Mouse (Mus musculus) liver, embryonic 15.5 days (tissue): ENCODE measurements around the gene Ebf1. TPM values are rescaled to one million over a fixed set of nuclear protein-coding genes. Genes with fewer than 3 reads are reported as not detected.

Experiments
- ATAC-seq: fragments of 200-750 bp; cut with Nextera tagmentation; 2 replicates; pipeline ENCODE4 v1.8.0; 2017; ENCODE audit warnings: moderate number of reproducible peaks, mild to moderate bottlenecking, moderate library complexity; ENCODE audit not compliant: insufficient read depth
- H3K27ac ChIP-seq: fragments of 300-500 bp; sonication (generic); replicated peaks from 2 replicates; pipeline ENCODE4 v1.5.1; 2015; ENCODE audit warnings: mild to moderate bottlenecking, inconsistent platforms
- H3K27me3 ChIP-seq: fragments of 300-500 bp; sonication (generic); 2 replicates; pipeline ENCODE4 v1.6.1; 2015; ENCODE audit warnings: mild to moderate bottlenecking, inconsistent platforms
- H3K36me3 ChIP-seq: fragments of 300-500 bp; sonication (generic); replicated peaks from 2 replicates; pipeline ENCODE4 v1.6.1; 2015; ENCODE audit warnings: moderate library complexity, mild to moderate bottlenecking, inconsistent platforms
- H3K4me1 ChIP-seq: fragments of 300-500 bp; sonication (generic); replicated peaks from 2 replicates; pipeline ENCODE4 v1.6.1; 2015; ENCODE audit warnings: inconsistent platforms
- H3K4me2 ChIP-seq: fragments of 300-500 bp; sonication (generic); 2 replicates; pipeline ENCODE4 v1.6.1; 2015; ENCODE audit warnings: moderate library complexity, mild to moderate bottlenecking, inconsistent platforms
- H3K4me3 ChIP-seq: fragments of 300-500 bp; sonication (generic); replicated peaks from 2 replicates; pipeline ENCODE4 v1.5.1; 2015; ENCODE audit warnings: mild to moderate bottlenecking, inconsistent platforms
- H3K9ac ChIP-seq: fragments of 300-500 bp; sonication (generic); 2 replicates; pipeline ENCODE4 v1.6.1; 2015; ENCODE audit warnings: moderate library complexity, mild to moderate bottlenecking, inconsistent platforms
- H3K9me3 ChIP-seq: fragments of 300-500 bp; sonication (generic); replicated peaks from 2 replicates; pipeline ENCODE4 v1.6.1; 2016; ENCODE audit warnings: inconsistent platforms
- WGBS: fragments of 180-500 bp; shearing (Covaris S2); methylation state at CpG from one replicate; pipeline ENCODE4 v1.1.7; 2015; ENCODE audit warnings: mixed read lengths; ENCODE audit not compliant: insufficient replicate concordance; 5-methylcytosine and 5-hydroxymethylcytosine counted together
- polyA plus RNA-seq: library from polyadenylated mRNA; unstranded; fragments of >200 nt; fragmentation: Nextera tagmentation; extraction: Ambion mirVana; gene quantifications from 2 replicates; pipeline ENCODE4 v1.2.1, GENCODE M21; 2015

Gene Ebf1
- polyA plus RNA-seq, 1 experiment from 2014 or later: 1.2 TPM

DNA sequence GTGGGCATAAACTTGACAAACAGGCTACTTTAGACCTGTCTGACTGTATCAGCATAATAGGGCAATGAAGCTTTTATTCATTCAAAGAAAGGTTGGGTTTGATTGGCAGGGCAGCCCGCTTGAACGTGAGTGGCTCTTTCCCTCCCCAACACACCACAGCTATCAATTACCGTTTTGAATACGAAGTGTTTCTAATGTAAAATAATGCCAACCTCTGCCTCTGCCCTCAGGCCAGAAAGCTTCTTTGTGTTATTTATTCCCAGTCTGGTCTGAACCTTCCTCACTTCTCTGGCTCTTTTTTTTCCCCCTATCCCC lies 215.8 kb downstream of the Ebf1 start:
- no peak overlapping the region for H3K9ac ChIP-seq
- WGBS: 22% methylated on average over 4 of the region's 4 CpGs
- no peaks in the 10 kb centered on the region for H3K4me1 ChIP-seq
- H3K9me3 ChIP-seq: no peaks in the 10 kb centered on the region
- H3K4me3 ChIP-seq: no peak overlapping the region
- ATAC-seq: no peak
- H3K36me3 ChIP-seq: no peaks in the 10 kb centered on the region
- H3K4me2 ChIP-seq: no peak overlapping the region
- peaks cover 20% of the 10 kb centered on the region for H3K27me3 ChIP-seq
- no peak overlapping the region for H3K27ac ChIP-seq

DNA sequence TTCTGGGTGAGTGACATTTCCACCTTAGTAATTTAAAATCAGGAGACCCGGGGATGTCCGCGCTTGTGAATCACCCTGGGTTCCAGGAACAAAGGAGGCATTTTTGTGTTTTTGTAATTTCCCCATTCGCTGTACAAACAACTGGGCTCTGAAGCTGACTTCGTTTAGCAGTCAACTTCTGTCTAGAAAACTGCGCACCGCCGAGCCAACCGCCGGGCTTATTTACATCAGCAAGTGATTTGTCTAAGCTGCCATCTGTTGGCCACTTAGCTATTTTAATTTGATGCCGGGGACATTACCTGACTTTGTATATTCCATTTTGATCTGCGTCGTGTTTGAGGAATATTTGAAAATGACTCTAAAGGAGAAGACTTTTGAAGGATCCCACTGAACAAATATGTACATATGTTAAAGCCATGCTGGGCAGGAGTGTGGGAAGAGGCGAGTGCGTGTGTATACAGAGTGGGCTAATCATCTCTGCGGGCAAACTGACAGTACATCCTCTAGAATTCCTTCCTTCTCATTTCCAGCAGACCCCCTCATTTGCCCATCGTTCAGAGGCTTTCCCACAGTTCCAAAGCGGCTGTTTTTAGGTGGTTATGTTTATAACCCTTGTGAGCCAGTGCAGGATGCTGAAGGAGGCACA lies 216.4 kb downstream of the Ebf1 start:
- H3K27me3 ChIP-seq: peaks cover 20% of the 10 kb centered on the region
- H3K9me3 ChIP-seq: no peaks in the 10 kb centered on the region
- H3K27ac ChIP-seq: no peak overlapping the region
- H3K4me3 ChIP-seq: no peak overlapping the region
- no peaks in the 10 kb centered on the region for H3K4me1 ChIP-seq
- H3K9ac ChIP-seq: no peak overlapping the region
- WGBS: 41% methylated on average over 18 of the region's 18 CpGs
- no peak overlapping the region for H3K4me2 ChIP-seq
- no peaks in the 10 kb centered on the region for H3K36me3 ChIP-seq
- no peak for ATAC-seq

DNA sequence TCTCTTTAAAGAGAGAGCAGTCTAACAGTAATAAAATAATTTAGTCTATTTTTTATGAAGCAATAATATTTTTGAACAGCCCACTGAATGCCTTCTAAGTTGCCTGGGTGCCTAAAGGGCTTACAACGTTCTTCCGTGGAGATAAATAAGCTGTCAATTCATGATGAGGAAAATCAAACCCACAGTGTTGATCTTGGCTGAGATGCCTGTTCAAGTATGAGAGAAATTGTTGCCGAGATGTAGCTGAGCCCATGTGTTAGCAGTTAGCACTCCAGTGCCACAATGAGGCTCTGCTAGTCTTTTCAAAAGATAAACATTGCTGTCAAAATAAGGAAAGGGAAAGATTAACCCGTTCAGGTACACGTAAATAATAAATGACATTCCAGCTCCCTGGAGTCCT lies 218.0 kb downstream of the Ebf1 start:
- H3K9me3 ChIP-seq: no peaks in the 10 kb centered on the region
- no peak overlapping the region for H3K27ac ChIP-seq
- no peak for ATAC-seq
- no peak overlapping the region for H3K4me3 ChIP-seq
- no peak overlapping the region for H3K4me2 ChIP-seq
- H3K9ac ChIP-seq: no peak overlapping the region
- no peaks in the 10 kb centered on the region for H3K4me1 ChIP-seq
- peaks cover 20% of the 10 kb centered on the region for H3K27me3 ChIP-seq
- 49% methylated on average over 5 of the region's 5 CpGs for WGBS
- no peaks in the 10 kb centered on the region for H3K36me3 ChIP-seq

DNA sequence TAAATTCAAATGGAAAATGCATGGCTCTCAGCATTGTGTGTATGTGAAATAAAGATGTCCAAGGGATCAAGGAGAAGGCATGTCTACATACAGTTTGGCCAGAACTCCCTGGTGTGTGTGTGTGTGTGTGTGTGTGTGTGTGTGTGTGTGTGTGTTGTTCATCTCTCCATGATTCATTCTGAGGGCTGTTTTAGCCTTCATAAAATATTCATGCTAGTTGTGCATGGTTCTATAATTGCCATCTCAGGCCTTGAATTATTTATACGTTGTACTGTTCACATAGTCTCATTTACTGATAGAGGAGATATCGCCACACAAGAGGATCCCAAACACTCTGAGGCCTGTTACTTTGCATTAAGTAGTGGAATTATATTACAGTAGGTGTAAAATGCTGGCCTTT lies 220.5 kb downstream of the Ebf1 start:
- no peaks in the 10 kb centered on the region for H3K9me3 ChIP-seq
- peaks cover 12% of the 10 kb centered on the region for H3K27me3 ChIP-seq
- H3K4me3 ChIP-seq: no peak overlapping the region
- no peak for ATAC-seq
- no peak overlapping the region for H3K9ac ChIP-seq
- H3K4me1 ChIP-seq: no peaks in the 10 kb centered on the region
- H3K4me2 ChIP-seq: no peak overlapping the region
- 67% methylated on average over 2 of the region's 2 CpGs for WGBS
- H3K36me3 ChIP-seq: no peaks in the 10 kb centered on the region
- no peak overlapping the region for H3K27ac ChIP-seq

DNA sequence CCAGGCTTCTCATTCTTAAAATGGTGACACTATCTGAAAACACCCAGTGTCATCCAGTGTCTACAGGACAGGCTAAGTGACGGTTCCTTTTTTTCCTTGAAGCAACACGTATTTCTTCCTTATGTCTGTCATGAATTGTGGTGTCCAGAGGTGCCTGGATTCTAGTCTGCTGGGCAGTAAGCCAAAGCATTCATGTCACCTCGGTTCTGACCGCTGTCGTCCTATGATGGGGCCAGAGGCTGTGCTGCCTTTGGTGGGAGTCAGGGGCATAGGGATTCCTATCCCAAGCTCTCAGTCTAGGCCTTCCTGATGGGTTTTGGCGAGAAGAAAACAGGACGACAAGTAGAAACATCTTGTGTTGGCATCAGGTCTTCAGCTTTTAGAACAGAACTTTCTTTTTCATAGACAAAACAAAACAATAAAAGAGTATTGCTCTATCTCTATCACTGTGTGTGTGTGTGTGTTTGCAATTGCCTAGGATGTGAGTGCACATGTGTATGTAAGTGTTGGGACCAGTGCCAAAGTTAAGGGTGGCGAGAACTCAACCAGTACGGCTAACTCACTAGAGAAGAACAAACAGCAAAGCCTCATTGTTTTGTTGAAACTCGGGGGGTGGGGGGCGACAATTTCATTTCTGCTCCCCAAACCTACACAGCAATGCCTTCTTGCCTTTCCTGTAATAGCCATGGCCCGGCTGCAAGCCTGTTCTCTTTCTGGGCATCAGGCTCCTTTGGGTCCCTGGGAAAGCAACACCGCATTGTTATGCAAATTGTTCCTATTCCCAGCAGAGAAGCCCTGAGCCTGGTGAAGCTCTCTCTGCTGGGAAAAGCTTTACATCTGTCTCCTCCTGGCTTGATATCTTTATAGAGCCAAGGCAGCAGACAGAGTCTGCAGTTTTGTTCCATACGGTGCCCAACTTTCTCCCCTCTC lies 224.3 kb downstream of the Ebf1 start:
- Histone ChIP-seq H3K36me3 (no peaks in the 10 kb centered on the region), H3K27ac (no peak overlapping the region), H3K9me3 (no peaks in the 10 kb centered on the region), H3K4me1 (no peaks in the 10 kb centered on the region), H3K4me3 (no peak overlapping the region), H3K4me2 (no peak overlapping the region), H3K27me3 (no peaks in the 10 kb centered on the region), H3K9ac (no peak overlapping the region)
- WGBS: 43% methylated on average over 14 of the region's 14 CpGs
- no peak for ATAC-seq

DNA sequence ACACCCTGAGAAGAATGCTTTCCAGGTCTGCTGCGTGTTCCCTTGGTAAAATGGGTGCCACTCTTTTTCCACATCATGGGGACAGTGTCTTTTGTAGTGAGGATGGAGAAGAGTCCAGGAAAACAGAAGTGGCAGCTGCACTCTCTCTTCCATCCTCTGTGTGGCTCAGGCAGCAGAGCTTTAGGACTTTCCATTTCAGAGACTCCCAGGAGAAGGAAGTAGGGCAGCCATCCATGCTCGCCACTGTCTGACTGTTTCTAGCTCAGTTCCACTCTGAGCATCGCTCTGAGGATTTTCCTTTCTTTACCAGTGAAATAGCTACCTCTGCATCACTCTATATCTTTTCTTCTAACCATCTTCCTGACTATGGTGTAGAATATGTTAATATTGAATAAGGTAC lies 234.8 kb downstream of the Ebf1 start:
- no peaks in the 10 kb centered on the region for H3K36me3 ChIP-seq
- H3K9ac ChIP-seq: no peak overlapping the region
- no peak overlapping the region for H3K4me2 ChIP-seq
- ATAC-seq: no peak
- no peaks in the 10 kb centered on the region for H3K4me1 ChIP-seq
- no peak overlapping the region for H3K4me3 ChIP-seq
- WGBS: 60% methylated on average over 3 of the region's 3 CpGs
- H3K9me3 ChIP-seq: no peaks in the 10 kb centered on the region
- no peak overlapping the region for H3K27ac ChIP-seq
- no peaks in the 10 kb centered on the region for H3K27me3 ChIP-seq

DNA sequence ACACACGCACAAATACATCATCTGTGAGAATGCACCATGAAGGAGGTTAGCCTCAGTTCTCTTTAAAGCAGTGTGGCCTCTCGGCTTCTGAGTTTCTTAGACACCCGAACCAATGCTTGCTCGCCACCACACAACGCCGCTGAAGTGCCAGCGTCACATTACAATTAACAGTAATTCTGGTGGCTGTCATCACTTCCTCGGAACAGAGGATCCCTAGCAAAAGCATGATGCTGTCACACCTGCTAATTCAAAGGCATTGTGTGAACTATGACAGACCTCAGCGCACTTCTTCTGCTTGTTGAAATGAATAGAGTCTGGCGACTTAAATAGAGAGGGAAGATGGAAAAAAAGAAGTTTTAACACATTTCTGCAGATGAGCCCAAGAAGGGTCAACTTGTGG lies 235.8 kb downstream of the Ebf1 start:
- 77% methylated on average over 10 of the region's 10 CpGs for WGBS
- no peaks in the 10 kb centered on the region for H3K4me1 ChIP-seq
- no peak for ATAC-seq

DNA sequence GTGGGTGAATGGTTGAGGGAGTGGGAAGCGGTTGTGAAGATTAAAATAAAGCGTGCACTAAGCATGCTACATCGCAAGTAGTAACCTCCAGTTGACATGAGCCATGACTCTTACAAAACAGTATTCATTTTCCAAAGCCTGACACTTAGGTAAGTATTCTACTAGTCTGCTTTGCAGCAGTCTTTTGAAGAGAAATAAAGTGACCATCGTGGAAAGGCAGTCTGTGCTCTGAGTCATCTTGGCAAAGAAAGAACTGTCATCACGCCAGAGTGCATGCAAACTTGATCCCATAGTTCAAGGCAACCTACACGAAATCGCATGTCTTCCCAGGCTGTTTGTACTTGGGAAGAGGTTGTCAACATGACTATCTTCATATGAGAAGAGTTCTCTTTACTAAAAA lies 237.4 kb downstream of the Ebf1 start:
- Histone ChIP-seq H3K27ac (no peak overlapping the region), H3K4me3 (no peak overlapping the region), H3K4me1 (no peaks in the 10 kb centered on the region), H3K4me2 (no peak overlapping the region), H3K9me3 (no peaks in the 10 kb centered on the region), H3K9ac (no peak overlapping the region), H3K36me3 (no peaks in the 10 kb centered on the region), H3K27me3 (no peaks in the 10 kb centered on the region)
- WGBS: 59% methylated on average over 7 of the region's 7 CpGs
- no peak for ATAC-seq

More for the DNA sequence above, 235.8 kb downstream of the Ebf1 start:
- Histone ChIP-seq H3K36me3 (no peaks in the 10 kb centered on the region), H3K4me2 (no peak overlapping the region), H3K27ac (no peak overlapping the region), H3K4me3 (no peak overlapping the region), H3K9me3 (no peaks in the 10 kb centered on the region), H3K9ac (no peak overlapping the region), H3K27me3 (no peaks in the 10 kb centered on the region)

DNA sequence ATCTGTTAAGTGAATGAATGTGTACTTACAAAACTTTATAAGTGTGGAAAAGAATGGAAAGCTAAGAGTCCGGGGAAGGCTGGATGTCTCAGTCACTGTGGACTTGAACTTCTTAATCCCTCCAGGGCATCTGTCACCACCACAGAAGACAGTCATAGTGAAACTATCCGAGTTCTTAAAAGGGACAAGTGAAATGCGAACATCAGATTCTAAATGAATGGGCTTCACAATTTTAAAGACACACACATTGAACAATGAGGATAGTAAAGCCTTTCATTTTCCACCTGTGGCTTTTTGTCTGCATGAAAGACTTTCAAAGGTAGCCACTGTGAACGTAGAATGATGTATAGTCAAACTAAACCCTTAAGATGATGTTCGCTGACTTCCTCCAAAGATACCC lies 244.0 kb downstream of the Ebf1 start:
- Histone ChIP-seq H3K36me3 (no peaks in the 10 kb centered on the region), H3K4me1 (no peaks in the 10 kb centered on the region), H3K4me3 (no peak overlapping the region), H3K27ac (no peak overlapping the region), H3K4me2 (no peak overlapping the region), H3K9ac (no peak overlapping the region), H3K27me3 (no peaks in the 10 kb centered on the region), H3K9me3 (no peaks in the 10 kb centered on the region)
- ATAC-seq: no peak
- WGBS: 65% methylated on average over 5 of the region's 5 CpGs

DNA sequence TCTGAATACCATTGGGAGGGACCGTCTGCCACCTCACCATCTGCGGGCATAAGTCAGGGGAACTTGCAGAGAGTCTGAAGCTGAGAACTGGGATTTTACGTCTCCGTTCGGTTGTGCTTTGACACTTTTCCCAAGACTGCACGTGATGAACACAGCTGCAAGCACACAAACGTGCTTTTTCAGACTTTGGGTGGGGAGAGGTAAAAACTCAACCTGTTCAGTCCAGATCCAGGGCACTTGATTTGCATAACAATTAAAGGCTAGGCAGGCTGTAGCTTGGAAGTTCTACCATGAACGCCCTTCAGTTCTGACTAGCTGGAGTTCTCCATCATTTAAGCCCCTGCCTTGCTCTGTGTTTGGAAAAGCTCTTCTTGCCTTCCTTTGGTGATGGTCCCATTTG lies 246.8 kb downstream of the Ebf1 start:
- H3K4me2 ChIP-seq: no peak overlapping the region
- H3K36me3 ChIP-seq: no peaks in the 10 kb centered on the region
- no peak overlapping the region for H3K9ac ChIP-seq
- no peak overlapping the region for H3K4me3 ChIP-seq
- no peak for ATAC-seq
- H3K4me1 ChIP-seq: no peaks in the 10 kb centered on the region
- H3K9me3 ChIP-seq: no peaks in the 10 kb centered on the region
- H3K27ac ChIP-seq: no peak overlapping the region
- WGBS: 60% methylated on average over 8 of the region's 8 CpGs
- no peaks in the 10 kb centered on the region for H3K27me3 ChIP-seq

DNA sequence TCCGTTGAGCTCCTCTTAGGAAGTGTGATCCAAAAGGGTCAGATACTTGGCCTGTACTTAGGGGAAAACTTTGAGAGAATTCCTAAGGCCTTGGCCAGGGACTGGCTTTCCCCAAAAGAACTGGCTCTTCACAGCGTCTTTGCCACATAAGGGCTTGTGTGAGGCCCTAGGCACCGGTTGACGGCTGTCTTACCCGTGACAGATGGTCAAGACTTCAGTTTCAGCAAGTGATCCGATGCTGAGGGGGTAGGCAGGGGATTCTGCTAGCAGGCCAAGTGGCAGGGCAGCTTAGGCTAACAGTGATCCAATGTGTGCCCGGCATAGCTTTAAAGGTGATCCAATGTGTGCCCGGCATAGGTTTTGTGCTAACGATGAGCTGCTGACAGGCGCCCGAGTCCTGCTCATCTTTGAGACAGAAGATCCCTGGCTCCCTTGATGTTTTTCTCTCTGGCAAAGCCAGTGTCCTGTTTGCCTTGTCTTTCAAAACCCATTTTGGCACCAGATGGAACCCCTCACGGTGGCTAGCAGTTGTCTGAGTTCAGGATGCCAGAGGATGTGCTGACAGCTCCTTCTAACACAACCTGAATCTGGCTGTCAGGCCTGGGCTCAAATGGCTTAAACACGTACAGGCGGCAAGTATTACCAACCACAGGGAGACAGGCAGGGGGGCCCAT lies 249.5 kb downstream of the Ebf1 start:
- Histone ChIP-seq H3K9ac (no peak overlapping the region), H3K36me3 (no peaks in the 10 kb centered on the region), H3K27ac (no peak overlapping the region), H3K27me3 (no peaks in the 10 kb centered on the region), H3K4me1 (no peaks in the 10 kb centered on the region), H3K4me2 (no peak overlapping the region), H3K4me3 (no peak overlapping the region), H3K9me3 (no peaks in the 10 kb centered on the region)
- whole genome bisulfite sequencing: 70% methylated on average over 14 of the region's 14 CpGs
- no peak for ATAC-seq
